Mouse (Mus musculus) macrophage (primary cell): ENCODE data around the gene Iqschfp. TPM values are rescaled to one million over a fixed set of nuclear protein-coding genes. Genes with fewer than 3 reads are reported as not detected.

Source experiments
- H3K27ac ChIP-seq: fragments of 350-480 bp; formaldehyde crosslinking; 2 replicates; pipeline ENCODE4 v1.9.0; 2021
- H3K36me3 ChIP-seq: fragments of 350-480 bp; formaldehyde crosslinking; 2 replicates; pipeline ENCODE4 v1.9.0; 2021; ENCODE audit errors: inconsistent target
- H3K4me3 ChIP-seq: fragments of 350-480 bp; formaldehyde crosslinking; 2 replicates; pipeline ENCODE4 v1.9.0; 2021; ENCODE audit errors: inconsistent target
- H3K79me2 ChIP-seq: fragments of 350-480 bp; formaldehyde crosslinking; 2 replicates; pipeline ENCODE4 v1.9.0; 2021; ENCODE audit errors: inconsistent target
- WGBS: methylation state at CpG from one replicate; pipeline ENCODE4 v1.1.7; 2026; ENCODE audit warnings: inconsistent platforms; ENCODE audit not compliant: missing documents; 5-methylcytosine and 5-hydroxymethylcytosine counted together
- polyA plus RNA-seq: library from polyadenylated mRNA; stranded (reverse); fragments of 250-400 nt; gene quantifications from 3 replicates; pipeline ENCODE4 v1.2.4, GENCODE M21; 2018; ENCODE audit warnings: inconsistent platforms

Gene Iqschfp
- polyA plus RNA-seq, 1 experiment from 2014 or later = not detected

- Histone ChIP-seq H3K4me3 (no peak overlapping the region), H3K79me2 (no peaks in the 10 kb centered on the region), H3K27ac (no peak overlapping the region), H3K36me3 (no peaks in the 10 kb centered on the region)
- WGBS = 81% methylated on average over 7 of the region's 7 CpGs
Measured at GRCm38 (mm10) chr3:68517236-68517635, 625.2 kb downstream of the Iqschfp start.

- WGBS = 92% methylated on average over 8 of the region's 8 CpGs
- H3K4me3 ChIP-seq = no peak overlapping the region
- no peaks in the 10 kb centered on the region for H3K79me2 ChIP-seq
- H3K36me3 ChIP-seq = no peaks in the 10 kb centered on the region
- no peak overlapping the region for H3K27ac ChIP-seq
Measured at GRCm38 (mm10) chr3:68518041-68518440, 626.0 kb downstream of the Iqschfp start.

GRCm38 (mm10) chr3:68518586-68518985 is 626.6 kb downstream of the Iqschfp start:
- Histone ChIP-seq H3K36me3 (no peaks in the 10 kb centered on the region), H3K4me3 (no peak overlapping the region), H3K27ac (no peak overlapping the region), H3K79me2 (no peaks in the 10 kb centered on the region)
- 89% methylated on average over 5 of the region's 5 CpGs for WGBS

GRCm38 (mm10) chr3:68525361-68525878 is 633.4 kb downstream of the Iqschfp start:
- H3K79me2 ChIP-seq = no peaks in the 10 kb centered on the region
- H3K4me3 ChIP-seq = no peak overlapping the region
- 94% methylated on average over 10 of the region's 10 CpGs for WGBS
- no peak overlapping the region for H3K27ac ChIP-seq
- no peaks in the 10 kb centered on the region for H3K36me3 ChIP-seq

GRCm38 (mm10) chr3:68526416-68526815 is 634.4 kb downstream of the Iqschfp start:
- Histone ChIP-seq H3K27ac (no peak overlapping the region), H3K79me2 (no peaks in the 10 kb centered on the region), H3K4me3 (no peak overlapping the region), H3K36me3 (no peaks in the 10 kb centered on the region)
- WGBS = 61% methylated on average over 4 of the region's 4 CpGs

- Histone ChIP-seq H3K4me3 (no peak overlapping the region), H3K79me2 (no peaks in the 10 kb centered on the region), H3K27ac (no peak overlapping the region), H3K36me3 (no peaks in the 10 kb centered on the region)
- 87% methylated on average over 4 of the region's 4 CpGs for WGBS
Measured at GRCm38 (mm10) chr3:68527182-68527581, 635.1 kb downstream of the Iqschfp start.

- no peak overlapping the region for H3K4me3 ChIP-seq
- H3K27ac ChIP-seq = no peak overlapping the region
- no peaks in the 10 kb centered on the region for H3K79me2 ChIP-seq
- WGBS = 84% methylated on average over 4 of the region's 4 CpGs
- no peaks in the 10 kb centered on the region for H3K36me3 ChIP-seq
Measured at GRCm38 (mm10) chr3:68531908-68532307, 639.9 kb downstream of the Iqschfp start.

GRCm38 (mm10) chr3:68534571-68535051 is 642.6 kb downstream of the Iqschfp start:
- 89% methylated on average over 4 of the region's 7 CpGs for WGBS
- no peak overlapping the region for H3K4me3 ChIP-seq
- no peaks in the 10 kb centered on the region for H3K79me2 ChIP-seq
- H3K36me3 ChIP-seq = no peaks in the 10 kb centered on the region
- H3K27ac ChIP-seq = no peak overlapping the region

GRCm38 (mm10) chr3:68535160-68535728 is 643.2 kb downstream of the Iqschfp start:
- WGBS = 90% methylated on average over 7 of the region's 7 CpGs
- no peaks in the 10 kb centered on the region for H3K79me2 ChIP-seq

GRCm38 (mm10) chr3:68536071-68536470 is 644.0 kb downstream of the Iqschfp start:
- Histone ChIP-seq H3K36me3 (no peaks in the 10 kb centered on the region), H3K4me3 (no peak overlapping the region), H3K27ac (no peak overlapping the region), H3K79me2 (no peaks in the 10 kb centered on the region)
- WGBS = 100% methylated on average over 3 of the region's 3 CpGs

More at GRCm38 (mm10) chr3:68535160-68535728, 643.2 kb downstream of the Iqschfp start:
- Histone ChIP-seq H3K36me3 (no peaks in the 10 kb centered on the region), H3K4me3 (no peak overlapping the region), H3K27ac (no peak overlapping the region)

GRCm38 (mm10) chr3:68541688-68542087 is 649.7 kb downstream of the Iqschfp start:
- whole genome bisulfite sequencing = 95% methylated on average over 8 of the region's 8 CpGs

GRCm38 (mm10) chr3:68542944-68543501 is 651.0 kb downstream of the Iqschfp start:
- Histone ChIP-seq H3K36me3 (no peaks in the 10 kb centered on the region), H3K79me2 (no peaks in the 10 kb centered on the region), H3K4me3 (no peak overlapping the region), H3K27ac (no peak overlapping the region)
- 7% methylated on average over 7 of the region's 7 CpGs for WGBS

More at GRCm38 (mm10) chr3:68541688-68542087, 649.7 kb downstream of the Iqschfp start:
- Histone ChIP-seq H3K36me3 (no peaks in the 10 kb centered on the region), H3K79me2 (no peaks in the 10 kb centered on the region), H3K27ac (no peak overlapping the region), H3K4me3 (no peak overlapping the region)

- no peaks in the 10 kb centered on the region for H3K36me3 ChIP-seq
- no peak overlapping the region for H3K27ac ChIP-seq
- WGBS = 85% methylated on average over 7 of the region's 7 CpGs
- no peaks in the 10 kb centered on the region for H3K79me2 ChIP-seq
- no peak overlapping the region for H3K4me3 ChIP-seq
Measured at GRCm38 (mm10) chr3:68544811-68545210, 652.8 kb downstream of the Iqschfp start.

- 88% methylated on average over 6 of the region's 6 CpGs for WGBS
- no peaks in the 10 kb centered on the region for H3K36me3 ChIP-seq
- no peak overlapping the region for H3K4me3 ChIP-seq
- H3K79me2 ChIP-seq = no peaks in the 10 kb centered on the region
- H3K27ac ChIP-seq = no peak overlapping the region
Measured at GRCm38 (mm10) chr3:68545898-68546297, 653.9 kb downstream of the Iqschfp start.

- Histone ChIP-seq H3K79me2 (no peaks in the 10 kb centered on the region), H3K4me3 (no peak overlapping the region), H3K36me3 (no peaks in the 10 kb centered on the region), H3K27ac (no peak overlapping the region)
- 50% methylated on average over 4 of the region's 4 CpGs for WGBS
Measured at GRCm38 (mm10) chr3:68555087-68555662, 663.1 kb downstream of the Iqschfp start.
